Mouse (Mus musculus) left cerebral cortex, postnatal 10 days (tissue): ENCODE results near the gene Tmem245. TPM values are rescaled to one million over a fixed set of nuclear protein-coding genes. Genes with fewer than 3 reads are reported as not detected.

Source experiments
- DNase-seq, 2 experiments: peaks; one replicate each; pipeline ENCODE4 v3.0.0; 2021 to 2022; ENCODE audit warnings: low spot score in 2 of 2, mixed read lengths in 1 of 2; ENCODE audit errors: extremely low spot score in 1 of 2
- intact Hi-C: fragments of 180-260 bp; cut with DNase I; formaldehyde crosslinking; loops from one replicate; pipeline ENCODE4 v1.15.1; 2025
- microRNA-seq: library from miRNA; unstranded; fragments of <30 nt; microRNA quantifications from one replicate; pipeline ENCODE4 v1.2.0, GENCODE M21; 2022
- total RNA-seq, 2 experiments: library from RNA; stranded (reverse); gene quantifications; 2 replicates each; pipeline ENCODE4 v1.2.3; 2021

The Tmem245 gene
- total RNA-seq, 2 experiments from 2014 or later: 31.6 to 36.4 TPM

DNA sequence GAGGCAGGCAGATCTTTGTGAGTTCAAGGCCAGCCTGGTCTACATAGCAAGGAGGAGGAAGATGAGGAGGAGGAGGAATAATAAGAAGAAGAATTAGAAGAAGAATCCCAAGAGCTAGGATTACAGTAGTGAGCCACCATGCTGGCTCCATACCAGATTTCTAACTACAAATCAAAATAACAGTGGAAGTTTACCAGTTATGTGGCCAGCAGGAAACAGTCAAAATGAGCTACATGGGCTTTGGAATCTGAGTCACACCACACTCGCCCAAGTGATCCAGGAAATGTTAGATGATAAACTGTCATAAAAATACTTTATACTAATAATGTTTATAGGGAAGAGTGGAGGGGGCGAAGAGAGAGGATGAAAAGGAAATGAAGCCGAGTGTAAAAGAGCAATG is 106.9 kb downstream of the Tmem245 start:
- DNase-seq: no peak

DNA sequence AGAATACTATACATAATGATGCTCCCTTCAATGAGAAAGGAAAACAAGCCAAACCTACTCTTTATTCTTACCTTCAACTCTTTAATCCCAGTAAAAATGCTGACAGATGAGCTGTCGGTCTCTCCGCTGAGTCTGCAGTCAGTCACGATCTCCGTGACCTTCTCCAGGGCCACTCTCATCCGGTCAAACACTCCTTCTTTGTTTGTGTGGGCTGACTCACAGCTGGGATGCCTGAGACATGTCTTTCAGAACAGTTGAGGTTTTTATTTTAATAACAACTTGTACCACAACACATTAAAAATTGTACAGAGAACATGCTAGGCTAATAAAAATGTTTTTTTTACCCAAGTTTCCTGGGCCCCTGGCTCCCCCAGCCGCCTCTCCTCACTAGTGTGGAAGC is 109.6 kb downstream of the Tmem245 start:
- DNase-seq: no peak
- intact Hi-C loops: no loop called here

More for the DNA sequence above, 106.9 kb downstream of the Tmem245 start:
- intact Hi-C loops: no loop called here

DNA sequence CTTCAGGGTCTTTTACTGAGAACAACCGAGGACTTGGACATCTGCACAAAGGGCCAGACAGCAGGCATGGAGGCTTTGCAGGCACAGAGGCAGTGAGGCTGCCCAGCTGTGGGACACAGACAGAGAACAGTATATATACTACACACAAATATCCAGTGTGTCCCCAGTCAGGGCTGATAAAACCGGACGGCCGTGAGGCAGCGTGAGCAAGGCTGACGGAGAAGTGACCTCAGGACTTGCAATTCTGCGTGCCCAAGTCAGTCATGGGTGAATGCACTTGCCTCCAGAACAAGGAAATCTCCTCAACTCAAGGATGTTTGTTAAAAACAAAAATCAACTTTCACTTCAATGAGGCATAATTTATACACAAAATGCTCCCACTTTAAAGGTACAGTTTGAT is 115.2 kb downstream of the Tmem245 start:
- no peak for DNase-seq
- intact Hi-C loops: no loop called here

DNA sequence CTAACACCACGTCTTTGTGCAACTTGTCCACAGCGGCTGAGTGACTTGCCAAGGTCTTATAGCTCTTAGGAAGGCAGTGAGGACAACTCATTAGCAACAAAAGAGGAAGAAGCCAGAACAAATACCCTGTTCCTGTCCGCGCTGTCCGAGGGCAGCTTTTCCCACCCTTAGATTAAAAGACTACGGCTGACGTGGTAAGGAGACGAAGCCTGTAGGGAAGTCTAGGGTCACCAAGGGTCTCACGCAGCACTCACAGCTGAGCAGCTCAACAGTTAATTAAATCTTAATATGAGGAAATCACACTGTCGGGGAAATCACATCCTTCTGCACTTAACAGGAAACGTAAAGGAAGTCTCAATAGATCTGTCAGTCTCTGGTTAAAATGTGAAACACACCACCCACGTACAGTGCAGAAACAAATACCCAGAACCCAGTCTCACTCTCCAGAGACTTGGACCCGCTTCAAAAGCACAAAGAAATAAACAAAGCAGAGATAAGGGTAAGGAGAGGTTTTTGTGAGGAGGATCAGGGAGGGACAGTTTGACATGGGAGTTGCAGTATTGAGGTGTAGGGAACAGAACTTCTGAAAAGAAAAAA is 116.1 kb downstream of the Tmem245 start:
- no peak for DNase-seq
- intact Hi-C loops: no loop called here

GRCm38 (mm10) chr4:56829511-56829921 is 117.7 kb downstream of the Tmem245 start:
- peak; percentile 18 to 35 for DNase-seq
- intact Hi-C loops: no loop called here

DNA sequence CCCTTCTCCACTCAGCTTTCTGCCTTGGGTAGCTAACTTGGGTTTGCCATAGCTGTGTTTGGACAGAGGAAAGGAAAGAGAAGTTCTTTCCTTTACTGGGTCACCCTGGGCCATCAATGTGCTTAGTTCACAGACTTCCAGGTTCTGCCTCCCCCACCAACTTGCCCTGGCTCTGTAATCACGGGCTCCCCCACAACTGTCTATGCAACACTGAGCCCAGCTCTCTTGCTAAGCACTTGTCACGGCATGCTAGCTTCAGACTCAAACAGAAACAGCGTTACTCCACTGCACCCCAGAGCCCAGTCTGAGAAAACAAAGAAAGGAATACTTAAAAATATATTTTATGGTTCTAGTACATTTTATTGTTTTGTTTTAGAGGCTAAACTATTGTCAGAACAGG is 118.3 kb downstream of the Tmem245 start:
- no peak for DNase-seq

DNA sequence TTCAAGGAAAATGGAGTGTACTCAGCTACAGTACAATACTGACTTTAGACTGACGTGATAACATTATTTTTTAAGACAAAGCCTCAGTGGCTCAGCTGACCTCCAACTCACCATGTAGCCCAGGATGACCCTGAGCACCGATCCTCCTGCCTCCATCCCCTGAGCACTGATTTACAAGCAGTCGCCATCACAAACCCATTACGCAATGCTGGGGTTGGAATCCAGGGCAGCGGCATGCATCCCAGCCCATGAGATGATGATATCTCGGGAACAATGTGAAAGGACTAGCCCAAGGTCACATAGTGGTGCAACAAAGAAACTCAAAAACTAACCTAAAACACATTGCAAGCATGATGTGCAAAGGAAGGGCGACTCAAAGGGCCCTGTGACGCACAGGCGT is 123.0 kb downstream of the Tmem245 start:
- no peak for DNase-seq
- intact Hi-C loops: no loop called here

More for the DNA sequence above, 118.3 kb downstream of the Tmem245 start:
- intact Hi-C loops: no loop called here

GRCm38 (mm10) chr4:56820017-56820550 is 127.2 kb downstream of the Tmem245 start:
- intact Hi-C loops: no loop called here
- no peak for DNase-seq

Small RNA genes within 50 kb of the gene (microRNA-seq; reads per million reads assigned to microRNA genes)
- 44.6 reads per million, percentile 49 among the genes with 10 or more reads in this experiment for gene Mir32

Other genes with a start within 250 kb of the Tmem245 start
- not detected for gene Gm26657, start 207.4 kb downstream of the Tmem245 start, total RNA-seq
- gene Actl7b, start 206.0 kb downstream of the Tmem245 start, total RNA-seq: not detected
- not detected for gene Actl7a, start 204.0 kb downstream of the Tmem245 start, total RNA-seq
- gene Elp1, start 145.1 kb downstream of the Tmem245 start, total RNA-seq: 10 to 100 TPM; 82.9 to 86.3 TPM
- gene Fam206a, start 145.1 kb downstream of the Tmem245 start, total RNA-seq: 10 to 100 TPM; 20.7 to 21.2 TPM
- 10 to 100 TPM; 16.6 to 17.1 TPM for gene Ctnnal1, start 82.2 kb downstream of the Tmem245 start, total RNA-seq
- 100 to 1,000 TPM; 107 to 121 TPM for gene Frrs1l, start 43.0 kb upstream of the Tmem245 start, total RNA-seq
- gene Epb41l4b, start 196.0 kb upstream of the Tmem245 start, total RNA-seq: 10 to 100 TPM; 12.1 to 15.0 TPM